Mouse (Mus musculus) liver, postnatal 0 days (tissue): ENCODE results near the gene U2af2. TPM values are rescaled to one million over a fixed set of nuclear protein-coding genes. Genes with fewer than 3 reads are reported as not detected.

Source experiments
- ATAC-seq: fragments of 200-750 bp; cut with Nextera tagmentation; 2 replicates; pipeline ENCODE4 v1.8.0; 2017; ENCODE audit warnings: mild to moderate bottlenecking, moderate library complexity
- DNase-seq: peaks from one replicate; pipeline ENCODE4 v3.0.0-alpha.2; 2016
- H3K27ac ChIP-seq: fragments of 300-500 bp; sonication (generic); 2 replicates; pipeline ENCODE4 v1.5.1; 2014; ENCODE audit warnings: antibody characterized with exemption, moderate library complexity, mild to moderate bottlenecking, low read depth
- H3K27me3 ChIP-seq: fragments of 300-500 bp; sonication (generic); 2 replicates; pipeline ENCODE4 v1.6.1; 2014; ENCODE audit warnings: low read length, control low read depth, mixed read lengths; ENCODE audit not compliant: insufficient read depth
- H3K36me3 ChIP-seq: fragments of 300-500 bp; sonication (generic); replicated peaks from 2 replicates; pipeline ENCODE4 v1.6.1; 2014; ENCODE audit warnings: mild to moderate bottlenecking, control low read depth, low read length, moderate library complexity, mixed read lengths; ENCODE audit not compliant: insufficient read depth
- H3K4me1 ChIP-seq: fragments of 300-500 bp; sonication (generic); 2 replicates; pipeline ENCODE4 v1.6.1; 2014; ENCODE audit warnings: antibody characterized with exemption, mild to moderate bottlenecking, control low read depth; ENCODE audit not compliant: insufficient read depth
- H3K4me2 ChIP-seq: fragments of 300-500 bp; sonication (generic); 2 replicates; pipeline ENCODE4 v1.6.1; 2014; ENCODE audit warnings: low read depth, mild to moderate bottlenecking, low read length, moderate library complexity, mixed read lengths
- H3K4me3 ChIP-seq: fragments of 300-500 bp; sonication (generic); 2 replicates; pipeline ENCODE4 v1.5.1; 2014; ENCODE audit warnings: low read depth, low read length
- H3K9ac ChIP-seq: fragments of 300-500 bp; sonication (generic); replicated peaks from 2 replicates; pipeline ENCODE4 v1.6.1; 2014; ENCODE audit warnings: mild to moderate bottlenecking, moderate library complexity
- H3K9me3 ChIP-seq: fragments of 300-500 bp; sonication (generic); 2 replicates; pipeline ENCODE4 v1.6.1; 2016; ENCODE audit warnings: mild to moderate bottlenecking, control low read depth, low read length, mixed read lengths
- CTCF ChIP-seq: sonication (generic); IDR thresholded peaks from 2 replicates; pipeline ENCODE4 v1.5.1; 2016; ENCODE audit warnings: antibody characterized with exemption, low read depth
- EP300 ChIP-seq: IDR thresholded peaks from 2 replicates; pipeline ENCODE4 v1.6.1; 2016; ENCODE audit warnings: antibody characterized with exemption, low read depth, mild to moderate bottlenecking
- WGBS: fragments of 180-500 bp; shearing (Covaris S2); extraction: QIAGEN DNeasy Blood & Tissue Kit; methylation state at CpG from one replicate; pipeline ENCODE4 v1.1.7; 2014; ENCODE audit not compliant: insufficient replicate concordance; 5-methylcytosine and 5-hydroxymethylcytosine counted together
- polyA plus RNA-seq: library from polyadenylated mRNA; unstranded; fragments of >200 nt; fragmentation: Nextera tagmentation; extraction: Ambion mirVana; gene quantifications from 2 replicates; pipeline ENCODE4 v1.2.1, GENCODE M21; 2015

The U2af2 gene
- polyA plus RNA-seq, 1 experiment from 2014 or later, result 36.8 TPM

DNA sequence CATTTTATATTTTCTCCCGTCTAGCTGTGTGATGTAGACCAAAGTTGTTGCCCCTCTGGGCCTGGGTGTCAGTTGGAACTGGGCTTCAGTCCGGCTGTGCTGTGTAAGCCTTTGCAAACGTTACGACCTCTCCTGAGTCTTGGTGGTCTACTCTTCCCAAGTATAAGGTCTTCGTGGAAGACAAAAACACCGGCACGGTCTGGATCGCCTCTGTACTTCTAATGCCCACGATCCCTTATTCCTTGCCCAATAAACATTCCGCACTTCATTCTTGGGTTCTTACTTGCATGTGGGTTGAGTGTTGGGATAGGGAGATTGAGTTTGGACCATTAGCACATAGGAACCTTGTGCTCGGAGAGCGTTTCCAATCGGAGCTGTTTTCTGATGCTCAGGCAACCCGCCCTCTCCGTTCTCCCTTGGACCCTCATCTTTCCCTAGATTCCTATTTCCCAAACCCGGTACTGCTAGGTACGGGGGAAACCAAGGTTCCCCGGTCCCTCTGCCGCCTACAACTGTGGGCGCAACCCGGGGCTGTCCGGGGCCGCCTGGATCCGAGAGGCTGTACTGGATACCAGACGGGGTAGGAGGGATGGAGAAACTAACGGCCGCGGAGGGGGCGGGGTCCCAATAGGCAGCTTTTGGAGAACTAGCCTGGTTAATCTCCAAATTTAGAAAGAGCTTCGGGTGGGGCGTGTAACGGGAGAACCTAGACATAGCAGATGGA is 8.3 kb upstream of the U2af2 start:
- H3K4me2 ChIP-seq, result peak overlapping the region; percentile 81
- peaks cover 74% of the 10 kb centered on the region for H3K27me3 ChIP-seq
- H3K36me3 ChIP-seq, result no peaks in the 10 kb centered on the region
- no peaks in the 10 kb centered on the region for H3K9me3 ChIP-seq
- no peak overlapping the region for H3K9ac ChIP-seq
- peaks cover 25% of the 10 kb centered on the region for H3K4me1 ChIP-seq
- 12% methylated on average over 32 of the region's 32 CpGs for WGBS
- H3K27ac ChIP-seq, result no peak overlapping the region
- ATAC-seq (no peak), DNase-seq (no peak)
- peak overlapping the region; percentile 17; the same call in 1 of the 2 replicates for H3K4me3 ChIP-seq
- TF ChIP-seq CTCF (no peak), EP300 (no peak)

DNA sequence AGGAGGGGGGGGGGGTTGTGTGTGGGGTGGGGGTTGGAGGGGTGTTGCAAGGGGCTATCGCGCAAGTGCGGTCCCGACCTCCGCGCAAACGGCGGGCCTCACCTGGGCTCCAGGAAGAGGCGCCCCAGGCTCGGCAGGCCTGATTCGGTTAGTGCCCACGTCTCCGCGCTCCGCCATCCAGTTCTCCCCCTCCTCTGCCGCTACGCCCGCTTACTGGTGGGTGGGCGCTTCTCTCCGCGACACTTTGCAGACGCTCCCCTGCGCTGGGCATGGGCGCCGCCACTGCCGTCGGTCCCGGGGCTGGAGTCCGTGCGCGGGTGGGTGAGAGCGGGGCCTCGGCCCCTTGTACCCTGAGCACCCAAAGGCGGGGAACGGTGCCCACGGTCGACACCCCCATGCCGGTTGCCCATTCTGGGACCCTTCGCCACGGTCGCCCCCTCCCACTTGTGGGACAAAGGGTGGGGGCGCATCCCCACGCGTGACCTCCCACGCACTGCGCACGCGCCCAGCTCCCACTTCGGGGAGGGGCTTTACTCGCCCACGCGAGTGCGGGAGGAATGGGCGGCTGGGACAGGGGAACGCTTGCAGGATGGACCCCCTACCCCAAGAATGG is 5.2 kb upstream of the U2af2 start:
- no peak overlapping the region; the same call in 1 of the 2 replicates for H3K4me3 ChIP-seq
- H3K27ac ChIP-seq, result no peak overlapping the region
- ATAC-seq (no peak), DNase-seq (no peak)
- WGBS, result 5% methylated on average over 48 of the region's 55 CpGs
- no peaks in the 10 kb centered on the region for H3K36me3 ChIP-seq
- peaks cover 25% of the 10 kb centered on the region for H3K4me1 ChIP-seq
- peak overlapping the region; percentile 27; the same call in 1 of the 2 replicates for H3K4me2 ChIP-seq
- no peak overlapping the region for H3K9ac ChIP-seq
- TF ChIP-seq EP300 (no peak), CTCF (no peak)
- no peaks in the 10 kb centered on the region for H3K9me3 ChIP-seq
- H3K27me3 ChIP-seq, result peaks cover 60% of the 10 kb centered on the region

DNA sequence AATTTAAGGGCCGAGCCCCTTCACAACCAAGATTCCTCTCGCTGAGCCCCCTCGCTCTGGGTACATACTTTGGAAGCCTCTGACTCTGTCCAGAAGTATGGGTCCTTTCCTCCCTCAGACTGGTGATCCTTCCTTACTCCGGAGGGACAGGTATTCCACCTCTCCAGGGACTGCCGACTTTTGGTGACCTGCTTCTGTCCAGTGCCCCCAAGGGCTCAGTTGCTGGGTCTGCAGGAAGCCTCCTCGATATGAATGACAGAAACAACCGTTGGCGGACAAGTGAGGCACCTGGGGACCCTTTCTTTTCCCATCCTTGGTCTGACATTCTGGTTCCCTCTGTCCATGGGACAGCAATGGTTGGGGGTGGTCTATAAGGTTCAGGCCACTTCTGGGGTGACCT is 4.6 kb upstream of the U2af2 start:
- Histone ChIP-seq H3K36me3 (no peaks in the 10 kb centered on the region), H3K9ac (no peak overlapping the region), H3K4me2 (no peak overlapping the region), H3K27ac (no peak overlapping the region), H3K4me3 (no peak overlapping the region), H3K9me3 (no peaks in the 10 kb centered on the region), H3K27me3 (peaks cover 54% of the 10 kb centered on the region), H3K4me1 (peaks cover 23% of the 10 kb centered on the region)
- ATAC-seq (no peak), DNase-seq (no peak)
- TF ChIP-seq CTCF (no peak), EP300 (no peak)
- 37% methylated on average over 8 of the region's 8 CpGs for WGBS

DNA sequence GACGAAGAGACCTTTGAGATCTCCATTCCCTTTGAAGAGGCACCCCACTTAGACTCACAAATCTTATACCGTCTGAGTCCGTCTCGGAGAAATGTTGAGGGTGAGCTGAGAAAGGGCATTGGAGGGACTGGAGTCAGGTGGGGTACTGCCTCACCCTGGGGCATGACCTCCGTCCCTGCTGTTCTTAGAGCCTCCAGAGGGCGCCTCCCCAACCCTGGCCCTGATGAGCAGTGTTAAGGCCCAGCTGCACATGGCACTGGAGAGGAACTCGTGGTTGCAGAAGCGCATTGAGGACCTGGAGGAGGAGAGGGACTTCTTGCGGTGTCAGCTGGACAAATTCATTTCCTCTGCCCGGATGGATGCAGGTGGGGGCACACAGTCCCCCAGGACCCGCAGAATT is 4.1 kb upstream of the U2af2 start:
- DNase-seq, result peak; percentile 39
- no peak overlapping the region for H3K9ac ChIP-seq
- H3K4me2 ChIP-seq, result no peak overlapping the region
- ATAC-seq, result no peak
- H3K4me1 ChIP-seq, result peaks cover 20% of the 10 kb centered on the region
- peaks cover 50% of the 10 kb centered on the region for H3K27me3 ChIP-seq
- H3K27ac ChIP-seq, result no peak overlapping the region
- H3K36me3 ChIP-seq, result no peaks in the 10 kb centered on the region
- no peak for TF ChIP-seq EP300
- peak; percentile 55 for TF ChIP-seq CTCF
- WGBS, result 29% methylated on average over 11 of the region's 11 CpGs
- no peaks in the 10 kb centered on the region for H3K9me3 ChIP-seq
- H3K4me3 ChIP-seq, result no peak overlapping the region

DNA sequence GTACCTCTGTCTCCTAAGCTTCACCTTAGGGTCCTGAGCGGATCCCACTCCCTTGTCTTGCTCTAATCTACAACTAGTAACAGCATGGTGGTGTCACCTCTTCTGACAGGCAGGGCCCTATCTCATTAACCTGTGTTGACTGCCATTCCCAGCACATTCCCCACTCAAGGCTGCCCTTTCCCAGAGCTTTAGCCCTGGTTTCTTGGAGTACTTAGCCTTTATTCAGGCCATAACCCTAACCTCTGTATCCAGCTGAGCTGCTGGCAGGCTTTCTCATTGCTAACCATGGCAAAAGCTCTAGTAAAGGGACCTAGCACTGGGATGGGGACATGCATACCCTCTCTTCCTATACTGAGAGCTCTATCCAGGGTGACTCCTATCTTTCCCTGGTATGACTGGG is 3.3 kb upstream of the U2af2 start:
- no peak for DNase-seq
- Histone ChIP-seq H3K4me2 (no peak overlapping the region), H3K9ac (no peak overlapping the region), H3K27ac (no peak overlapping the region), H3K36me3 (no peaks in the 10 kb centered on the region), H3K27me3 (peaks cover 42% of the 10 kb centered on the region), H3K4me1 (peaks cover 16% of the 10 kb centered on the region), H3K9me3 (no peaks in the 10 kb centered on the region), H3K4me3 (no peak overlapping the region)
- no peak for ATAC-seq
- 83% methylated on average over 1 of the region's 1 CpGs for WGBS
- TF ChIP-seq CTCF, result no peak
- no peak for TF ChIP-seq EP300

DNA sequence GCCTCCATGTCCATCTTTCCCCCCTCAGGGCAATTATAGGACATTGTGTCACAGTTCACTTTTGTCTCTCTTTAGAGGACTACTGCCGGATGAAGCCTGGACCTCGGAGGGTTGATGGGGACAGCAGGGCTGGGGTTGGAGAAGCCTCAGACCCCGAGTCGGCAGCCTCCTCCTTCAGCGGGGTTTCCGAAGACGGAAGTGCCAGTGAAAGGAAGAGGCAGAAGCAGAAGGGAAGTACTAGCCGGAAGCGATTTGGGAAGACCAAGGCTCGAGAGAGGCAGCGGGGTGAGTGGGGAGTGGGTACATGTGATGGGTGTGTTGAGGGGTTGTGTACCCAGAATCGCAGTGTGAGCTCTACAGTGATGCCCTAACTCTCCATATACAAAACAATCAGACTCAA is 2.5 kb upstream of the U2af2 start:
- no peaks in the 10 kb centered on the region for H3K9me3 ChIP-seq
- no peak overlapping the region for H3K27ac ChIP-seq
- H3K4me2 ChIP-seq, result peak overlapping the region; percentile 98; the same call in 1 of the 2 replicates
- no peak for TF ChIP-seq CTCF
- TF ChIP-seq EP300, result no peak
- no peak for DNase-seq
- ATAC-seq, result no peak
- H3K4me1 ChIP-seq, result peaks cover 23% of the 10 kb centered on the region
- no peaks in the 10 kb centered on the region for H3K36me3 ChIP-seq
- no peak overlapping the region for H3K9ac ChIP-seq
- no peak overlapping the region for H3K4me3 ChIP-seq
- 89% methylated on average over 12 of the region's 12 CpGs for WGBS
- H3K27me3 ChIP-seq, result peaks cover 34% of the 10 kb centered on the region
